Mouse (Mus musculus): ENCODE data around the gene Zfp715.
"Not testable (repeated sequence)": the region's sequence is repeated elsewhere in the genome, so short reads cannot be mapped to it uniquely, and the experiment has no call there.

GRCm38 (mm10) chr7:43276178-43276577, 36.9 kb downstream of the Zfp715 start:
- TF ChIP-seq CTCF (IDR thresholded peaks at IDR 0.05), result peak; percentile 11; the same call in 1 of the 2 replicates
- TF ChIP-seq EP300 (IDR thresholded peaks at IDR 0.05), result not testable (repeated sequence)
